Mouse (Mus musculus) gastrocnemius, adult 2 months (tissue): ENCODE measurements around the gene Cd320. TPM values are rescaled to one million over a fixed set of nuclear protein-coding genes. Genes with fewer than 3 reads are reported as not detected.
"Not testable (repeated sequence)": the region's sequence is repeated elsewhere in the genome, so short reads cannot be mapped to it uniquely, and the experiment has no call there.

Source experiments
- DNase-seq: peaks from one replicate; pipeline ENCODE4 v3.0.0; 2022
- H3K27ac ChIP-seq: fragments of 200-600 bp; 2 replicates; pipeline ENCODE4 v1.8.1; 2022; ENCODE audit warnings: mild to moderate bottlenecking
- H3K4me3 ChIP-seq: fragments of 200-600 bp; 2 replicates; pipeline ENCODE4 v1.8.1; 2022; ENCODE audit warnings: mild to moderate bottlenecking, moderate library complexity
- CTCF ChIP-seq: fragments of 200-600 bp; IDR thresholded peaks from 2 replicates; pipeline ENCODE4 v1.8.1; 2022; ENCODE audit warnings: antibody characterized with exemption, mild to moderate bottlenecking, moderate library complexity
- intact Hi-C: fragments of 180-260 bp; cut with DNase I; formaldehyde crosslinking; loops from one replicate; pipeline ENCODE4 v1.15.1; 2025
- total RNA-seq, 2 experiments: library from RNA; stranded (reverse); gene quantifications; 2 replicates each; pipeline ENCODE4 v1.2.3; 2021

Cd320 gene
- total RNA-seq, 2 experiments from 2014 or later: 13.8 to 16.1 TPM

GRCm38 (mm10) chr17:33829561-33829960 lies 13.3 kb upstream of the Cd320 start:
- DNase-seq: no peak
- intact Hi-C loops: loop anchor here (5.0 to 10.0 kb wide), 3 partner anchors 147 to 475 kb away; partner anchors contain the start of gene Zfp81
- no peak for TF ChIP-seq CTCF
- Histone ChIP-seq H3K4me3 (peak overlapping the region; percentile 22; the same call in 1 of the 2 replicates), H3K27ac (peak overlapping the region; percentile 68)

DNA sequence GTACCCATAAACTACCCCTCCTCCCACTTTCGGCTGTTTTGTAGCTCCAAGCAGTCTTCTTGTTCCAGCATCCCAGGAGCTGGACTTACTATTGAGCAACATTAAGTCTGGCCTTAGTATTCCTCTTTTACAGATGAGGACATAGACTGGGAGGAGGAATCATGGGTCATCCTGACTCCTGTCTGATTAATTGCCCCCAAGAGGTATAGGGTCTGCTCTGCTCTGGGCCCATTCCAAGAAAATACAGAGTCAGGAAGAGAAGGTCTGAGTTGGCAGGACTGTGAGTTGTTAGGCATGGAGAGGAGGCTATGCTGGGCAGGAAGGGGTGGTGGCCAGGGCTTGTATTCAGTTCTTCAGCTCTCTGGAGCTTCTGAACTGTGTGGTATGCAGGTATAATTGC lies 1.3 kb downstream of the Cd320 start:
- no peak for TF ChIP-seq CTCF
- no peak for DNase-seq
- intact Hi-C loops: no loop called here
- Histone ChIP-seq H3K4me3 (peak overlapping the region; percentile 84), H3K27ac (0 out of 2 replicates have a peak overlapping the region, but pooled peaks have one; percentile 91)

GRCm38 (mm10) chr17:33848139-33848538 lies 5.2 kb downstream of the Cd320 start:
- intact Hi-C loops: no loop called here
- no peak for TF ChIP-seq CTCF
- DNase-seq: no peak
- Histone ChIP-seq H3K4me3 (no peak overlapping the region), H3K27ac (no peak overlapping the region)

DNA sequence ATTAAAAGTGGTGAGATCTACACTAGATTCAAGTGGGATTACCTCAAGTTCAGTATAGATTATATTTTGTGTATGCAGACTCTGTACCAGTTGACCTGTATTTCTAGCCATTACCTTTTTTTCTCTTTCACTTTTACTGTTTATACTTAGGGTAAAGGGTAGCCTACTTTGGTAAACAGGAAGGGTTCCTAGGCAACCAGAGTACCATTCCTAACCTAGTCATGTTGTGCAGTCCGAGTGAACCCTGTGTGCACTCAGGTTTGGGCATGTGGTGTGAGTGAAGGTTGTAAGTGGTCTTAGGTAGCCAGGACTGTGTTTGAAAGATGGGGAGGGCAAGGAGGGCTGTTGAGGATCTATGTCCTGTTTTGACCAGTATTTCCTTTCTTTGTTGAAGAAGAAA lies 8.4 kb downstream of the Cd320 start:
- Histone ChIP-seq H3K27ac (no peak overlapping the region), H3K4me3 (no peak overlapping the region)
- no peak for TF ChIP-seq CTCF
- intact Hi-C loops: no loop called here
- no peak for DNase-seq

DNA sequence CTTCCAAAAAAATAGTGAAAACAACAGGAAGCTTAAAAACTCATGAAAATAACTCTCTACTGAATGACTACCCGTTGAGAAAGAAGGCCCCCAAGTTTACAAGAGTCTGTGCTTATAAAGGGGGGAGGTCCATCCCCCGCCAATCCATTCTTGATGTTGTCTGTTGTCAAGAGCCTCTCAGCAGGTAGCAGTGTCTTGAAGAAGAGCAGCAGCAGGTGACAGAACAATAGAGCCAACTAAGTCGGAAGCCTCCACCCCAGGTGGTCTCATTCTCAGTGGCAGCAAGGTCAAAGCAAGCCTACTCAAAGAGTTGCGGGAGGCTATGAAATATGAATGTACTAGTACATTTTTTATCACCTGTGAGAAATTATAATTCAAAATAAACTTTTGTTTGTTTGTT lies 14.9 kb downstream of the Cd320 start:
- DNase-seq: no peak
- intact Hi-C loops: no loop called here
- no peak overlapping the region for H3K27ac ChIP-seq
- no peak overlapping the region for H3K4me3 ChIP-seq
- no peak for TF ChIP-seq CTCF

DNA sequence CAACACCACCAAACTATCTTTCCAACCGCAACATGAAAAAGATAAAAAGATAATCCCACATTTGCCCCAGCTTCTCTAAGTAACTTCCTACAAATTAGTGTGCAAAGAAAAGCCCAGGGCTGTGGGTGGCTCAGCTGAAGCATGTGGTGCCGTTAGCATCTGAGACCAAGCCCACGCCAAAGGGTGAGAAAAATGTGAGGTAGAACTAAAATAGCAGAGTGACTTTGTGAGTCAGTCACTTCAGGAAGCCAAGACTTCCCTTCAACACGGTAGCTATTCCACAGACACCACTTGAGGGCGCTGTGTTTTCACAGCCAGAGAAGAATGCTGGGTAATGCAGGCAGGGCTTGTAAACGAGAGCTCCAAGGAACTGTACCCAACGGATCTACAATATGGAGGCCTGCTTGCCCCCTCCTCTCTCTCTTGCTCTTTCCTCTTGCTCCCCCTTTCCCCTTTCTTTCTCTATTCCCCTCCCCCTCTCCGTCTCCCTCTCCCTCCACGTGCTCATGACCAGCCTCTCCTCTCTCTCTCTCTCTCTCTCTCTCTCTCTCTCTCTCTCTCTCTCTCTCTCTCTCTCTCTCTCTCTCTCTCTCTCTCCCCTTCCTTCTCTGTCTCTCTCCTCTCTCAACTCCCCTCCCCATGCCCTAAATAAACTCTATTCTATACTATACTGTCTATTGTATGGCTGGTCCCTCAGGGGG lies 22.6 kb downstream of the Cd320 start:
- peak; percentile 56 for DNase-seq
- 0 out of 2 replicates have a peak overlapping the region, but pooled peaks have one; percentile 38 for H3K27ac ChIP-seq
- H3K4me3 ChIP-seq: peak overlapping the region; percentile 21; the same call in 1 of the 2 replicates
- intact Hi-C loops: no loop called here
- peak; percentile 67 for TF ChIP-seq CTCF

- DNase-seq, intact Hi-C loops: not testable (repeated sequence)
- H3K27ac ChIP-seq: peak within 1 kb of the TSS; percentile 73
- H3K4me3 ChIP-seq: peak within 1 kb of the TSS; percentile 50
These were observed 30.6 kb downstream of the Cd320 start, which contains the start of gene Gm7029 for GRCm38 (mm10) chr17:33873537-33873936. Gm7029 (plus strand) TSS chr17:33873837.

GRCm38 (mm10) chr17:33874411-33874810 lies 31.5 kb downstream of the Cd320 start:
- intact Hi-C loops: no loop called here
- no peak for TF ChIP-seq CTCF
- Histone ChIP-seq H3K4me3 (peak overlapping the region; percentile 50), H3K27ac (peak overlapping the region; percentile 73)
- DNase-seq: no peak

- intact Hi-C loops, H3K27ac ChIP-seq, DNase-seq, H3K4me3 ChIP-seq: not testable (repeated sequence)
- TF ChIP-seq CTCF: peak; percentile 20; the same call in 1 of the 2 replicates
These were observed 32.9 kb downstream of the Cd320 start for GRCm38 (mm10) chr17:33875797-33876196.

DNA sequence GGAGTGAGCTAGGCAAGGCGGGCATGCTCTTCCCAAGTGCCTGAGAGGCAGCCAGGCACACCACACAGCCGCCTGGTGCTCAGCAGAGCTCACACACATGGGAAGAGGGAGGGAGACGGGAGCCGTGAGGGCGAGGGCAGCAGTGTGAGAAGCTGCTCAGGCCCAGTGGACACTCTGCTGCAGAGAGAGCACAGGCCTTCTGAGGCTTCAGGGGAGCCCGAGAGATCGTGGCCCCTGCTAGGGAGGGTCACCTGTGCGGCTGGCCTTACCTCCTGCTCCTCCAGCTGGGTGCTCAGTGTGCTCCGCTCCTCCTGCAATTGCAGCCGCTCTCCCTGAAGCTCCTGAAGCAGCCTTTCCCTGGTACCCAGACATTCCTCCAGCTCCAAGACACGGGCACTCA lies 41.4 kb downstream of the Cd320 start:
- H3K27ac ChIP-seq, H3K4me3 ChIP-seq, DNase-seq, intact Hi-C loops: not testable (repeated sequence)

DNA sequence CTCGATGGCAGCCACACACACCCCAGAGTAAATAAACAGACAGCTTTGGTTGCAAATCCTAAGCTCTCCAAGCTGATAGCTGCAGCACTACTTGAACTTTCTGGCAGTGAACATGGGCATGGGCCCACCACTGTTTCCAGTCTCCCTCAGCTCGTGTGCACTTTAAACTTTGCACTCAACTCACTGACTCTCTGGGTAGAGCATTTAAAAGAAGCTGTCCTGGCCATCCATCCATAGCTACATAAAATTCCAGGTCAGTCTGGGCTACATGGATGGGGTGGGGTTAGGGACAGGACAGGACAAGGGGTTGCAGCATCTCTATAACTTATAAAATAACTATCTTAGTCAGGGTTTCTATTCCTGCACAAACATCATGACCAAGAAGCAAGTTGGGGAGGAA lies 44.9 kb downstream of the Cd320 start:
- H3K4me3 ChIP-seq, DNase-seq, H3K27ac ChIP-seq, intact Hi-C loops: not testable (repeated sequence)

DNA sequence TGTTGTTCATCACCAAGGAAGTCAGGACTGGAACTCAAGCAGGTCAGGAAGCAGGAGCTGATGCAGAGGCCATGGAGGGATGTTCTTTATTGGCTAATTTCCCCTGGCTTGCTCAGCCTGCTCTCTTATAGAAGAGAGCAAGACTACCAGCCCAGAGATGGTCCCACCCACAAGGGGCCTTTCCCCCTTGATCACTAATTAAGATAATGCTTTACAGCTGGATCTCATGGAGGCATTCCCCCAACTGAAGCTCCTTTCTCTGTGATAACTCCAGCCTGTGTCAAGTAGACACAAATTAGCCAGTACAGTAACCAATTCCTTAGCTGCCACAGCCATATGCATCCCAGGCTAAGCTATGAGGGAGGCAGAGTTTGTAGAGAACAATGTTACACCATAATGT lies 45.3 kb downstream of the Cd320 start:
- H3K27ac ChIP-seq, H3K4me3 ChIP-seq, intact Hi-C loops, DNase-seq: not testable (repeated sequence)

DNA sequence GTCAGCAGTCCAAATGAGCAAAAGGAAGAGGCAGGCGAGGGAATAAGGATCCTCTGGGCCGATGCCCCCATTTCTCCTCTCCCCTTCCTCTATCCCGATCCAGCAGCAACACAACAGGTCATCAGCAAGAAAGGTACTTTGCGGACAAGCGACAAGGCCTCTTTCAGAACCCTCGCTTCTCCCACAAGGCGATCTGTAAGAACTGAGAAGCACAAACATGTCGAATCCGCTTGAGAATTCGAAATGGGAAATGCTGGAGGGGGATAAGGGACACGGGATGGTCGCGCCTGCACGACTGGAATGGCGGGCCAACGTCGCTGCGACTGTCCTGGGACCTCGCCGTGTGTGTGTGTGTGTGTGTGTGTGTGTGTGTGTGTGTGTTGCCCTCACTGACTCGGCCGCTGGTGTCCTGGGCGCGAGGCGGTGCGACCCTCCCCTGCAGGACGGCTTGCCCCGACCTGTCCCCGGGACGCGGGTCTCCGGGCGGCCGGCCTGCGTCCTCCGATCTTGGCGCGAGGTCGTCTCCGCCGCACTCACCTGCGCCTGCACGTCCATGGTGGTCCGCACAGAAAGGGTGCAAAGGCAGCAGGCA lies 47.1 kb downstream of the Cd320 start:
- intact Hi-C loops, DNase-seq: not testable (repeated sequence)
- H3K27ac ChIP-seq: 0 out of 2 replicates have a peak overlapping the region, but pooled peaks have one; percentile 24

More for the DNA sequence above, 47.1 kb downstream of the Cd320 start:
- H3K4me3 ChIP-seq: peak overlapping the region; percentile 88
